Mouse (Mus musculus) embryonic facial prominence, embryonic 14.5 days (tissue): ENCODE measurements around the gene Med16. TPM values are rescaled to one million over a fixed set of nuclear protein-coding genes. Genes with fewer than 3 reads are reported as not detected.

Experiments
- ATAC-seq: fragments of 200-750 bp; cut with Nextera tagmentation; 2 replicates; pipeline ENCODE4 v1.8.0; 2017; ENCODE audit warnings: low read depth, moderate number of reproducible peaks, moderate TSS enrichment
- DNase-seq: peaks from one replicate; pipeline ENCODE4 v3.0.0-alpha.2; 2015; ENCODE audit warnings: low spot score
- H3K27ac ChIP-seq: fragments of 300-500 bp; sonication (generic); replicated peaks from 2 replicates; pipeline ENCODE4 v1.5.1; 2014; ENCODE audit warnings: low read depth, mild to moderate bottlenecking, low read length, moderate library complexity
- H3K27me3 ChIP-seq: fragments of 300-500 bp; sonication (generic); replicated peaks from 2 replicates; pipeline ENCODE4 v1.6.1; 2014; ENCODE audit warnings: low read length; ENCODE audit not compliant: control insufficient read depth, insufficient read depth
- H3K36me3 ChIP-seq: fragments of 300-500 bp; sonication (generic); 2 replicates; pipeline ENCODE4 v1.6.1; 2014; ENCODE audit warnings: low read length, mixed read lengths; ENCODE audit not compliant: control insufficient read depth, insufficient read depth
- H3K4me1 ChIP-seq: fragments of 300-500 bp; sonication (generic); 2 replicates; pipeline ENCODE4 v1.6.1; 2014; ENCODE audit warnings: antibody characterized with exemption, low read length; ENCODE audit not compliant: control insufficient read depth, insufficient read depth
- H3K4me2 ChIP-seq: fragments of 300-500 bp; sonication (generic); 2 replicates; pipeline ENCODE4 v1.6.1; 2014; ENCODE audit warnings: low read depth, mild to moderate bottlenecking, low read length, moderate library complexity, mixed read lengths
- H3K4me3 ChIP-seq: fragments of 300-500 bp; sonication (generic); 2 replicates; pipeline ENCODE4 v1.5.1; 2014; ENCODE audit warnings: low read depth, mild to moderate bottlenecking, low read length
- H3K9ac ChIP-seq: fragments of 300-500 bp; sonication (generic); 2 replicates; pipeline ENCODE4 v1.6.1; 2014; ENCODE audit warnings: low read depth, mild to moderate bottlenecking, low read length, moderate library complexity, mixed read lengths
- H3K9me3 ChIP-seq: fragments of 300-500 bp; sonication (generic); 2 replicates; pipeline ENCODE4 v1.6.1; 2016; ENCODE audit warnings: low read length; ENCODE audit not compliant: control insufficient read depth
- WGBS: fragments of 180-500 bp; shearing (Covaris S2); extraction: QIAGEN DNeasy Blood & Tissue Kit; methylation state at CpG from one replicate; pipeline ENCODE4 v1.1.7; 2014; 5-methylcytosine and 5-hydroxymethylcytosine counted together
- polyA plus RNA-seq: library from polyadenylated mRNA; unstranded; fragments of >200 nt; fragmentation: Nextera tagmentation; extraction: Ambion mirVana; gene quantifications from 2 replicates; pipeline ENCODE4 v1.2.1, GENCODE M21; 2014

The Med16 gene
- 33.7 and 40.2 TPM in 2 replicates for polyA plus RNA-seq

DNA sequence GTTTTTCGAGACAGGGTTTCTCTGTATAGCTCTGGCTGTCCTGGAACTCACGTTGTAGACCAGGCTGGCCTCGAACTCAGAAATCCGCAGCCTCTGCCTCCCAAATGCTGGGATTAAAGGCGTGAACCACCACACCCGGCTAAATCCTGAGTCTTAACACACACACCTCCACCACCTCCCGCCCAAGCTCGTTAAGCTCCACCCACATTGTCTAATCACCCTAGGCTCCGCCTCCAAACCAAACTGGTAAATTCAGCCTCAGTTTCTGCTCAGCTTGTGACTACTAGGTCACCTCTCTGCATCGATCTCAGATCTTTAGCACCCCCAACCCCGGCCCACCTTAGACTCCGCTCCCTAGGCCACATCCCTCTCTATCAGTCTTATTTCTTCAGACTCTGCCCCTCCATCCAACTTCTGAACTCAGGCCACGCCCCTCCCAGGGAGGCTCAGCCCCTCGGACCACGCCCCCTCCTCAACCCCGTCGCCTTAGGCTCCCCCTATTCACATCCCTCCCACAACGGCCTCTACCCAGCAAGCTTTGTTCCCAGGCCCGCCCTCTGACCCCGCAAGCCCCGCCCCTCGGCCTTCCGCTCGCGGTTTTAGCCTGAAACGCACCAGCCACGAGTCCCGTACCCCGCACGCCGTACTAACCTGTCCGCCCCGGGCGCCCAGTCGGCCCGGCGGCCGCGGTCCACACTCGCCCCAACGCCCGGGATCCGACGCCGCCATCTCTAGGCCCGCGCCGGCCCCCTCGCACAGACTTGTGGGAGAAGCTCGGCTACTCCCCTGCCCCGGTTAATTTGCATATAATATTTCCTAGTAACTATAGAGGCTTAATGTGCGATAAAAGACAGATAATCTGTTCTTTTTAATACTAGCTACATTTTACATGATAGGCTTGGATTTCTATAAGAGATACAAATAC, at the start of gene Med16:
Gene Med16, minus strand, starts transcription at position 757 of the 925 bp plus-strand sequence.
- DNase-seq, result peak; percentile 98
- Histone ChIP-seq H3K9me3 (no peaks in the 10 kb centered on the region), H3K27ac (peak within 1 kb of the TSS; percentile 98), H3K4me3 (peak within 1 kb of the TSS; percentile 78), H3K4me2 (peak within 1 kb of the TSS; percentile 50), H3K4me1 (no peaks in the 10 kb centered on the region), H3K9ac (peak within 1 kb of the TSS; percentile 97), H3K36me3 (peaks cover 57% of the 10 kb centered on the region), H3K27me3 (no peaks in the 10 kb centered on the region)
- WGBS, result 3% methylated on average over 52 of the region's 52 CpGs
- peak; percentile 95 for ATAC-seq

DNA sequence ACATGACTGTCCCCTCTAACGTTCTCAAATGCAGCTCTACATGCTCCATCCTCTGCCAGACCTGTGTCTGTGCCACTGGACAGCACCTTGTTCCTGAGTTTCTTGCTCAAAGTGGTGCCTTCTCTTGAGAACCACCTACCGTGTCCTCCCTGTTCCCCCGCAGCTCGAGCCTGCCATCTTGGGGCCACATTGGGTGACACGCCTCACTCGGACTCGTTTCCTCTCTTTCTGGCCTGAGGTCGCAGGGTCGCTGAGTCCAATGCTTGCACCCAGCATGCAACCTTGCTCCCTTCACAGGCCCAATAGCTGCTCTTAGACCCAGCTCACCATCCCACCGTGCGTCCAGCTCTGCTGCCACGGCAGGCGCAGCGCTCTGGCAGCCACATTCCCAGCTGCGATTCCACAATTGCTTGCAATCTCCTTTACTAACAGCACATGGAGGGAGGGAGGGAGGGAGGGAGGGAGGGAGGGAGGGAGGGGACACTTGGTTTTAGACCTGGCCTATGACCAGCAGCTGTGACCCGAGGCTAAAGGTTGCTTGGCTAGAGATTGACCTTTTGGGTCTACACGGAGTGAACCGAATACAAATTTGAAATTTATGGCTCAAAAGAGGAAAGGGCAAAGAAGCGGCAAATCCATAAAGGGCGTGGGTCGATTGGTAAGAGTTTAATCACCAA, 49.6 kb upstream of the Med16 start:
- DNase-seq, result peak; percentile 75
- no peak for ATAC-seq

DNA sequence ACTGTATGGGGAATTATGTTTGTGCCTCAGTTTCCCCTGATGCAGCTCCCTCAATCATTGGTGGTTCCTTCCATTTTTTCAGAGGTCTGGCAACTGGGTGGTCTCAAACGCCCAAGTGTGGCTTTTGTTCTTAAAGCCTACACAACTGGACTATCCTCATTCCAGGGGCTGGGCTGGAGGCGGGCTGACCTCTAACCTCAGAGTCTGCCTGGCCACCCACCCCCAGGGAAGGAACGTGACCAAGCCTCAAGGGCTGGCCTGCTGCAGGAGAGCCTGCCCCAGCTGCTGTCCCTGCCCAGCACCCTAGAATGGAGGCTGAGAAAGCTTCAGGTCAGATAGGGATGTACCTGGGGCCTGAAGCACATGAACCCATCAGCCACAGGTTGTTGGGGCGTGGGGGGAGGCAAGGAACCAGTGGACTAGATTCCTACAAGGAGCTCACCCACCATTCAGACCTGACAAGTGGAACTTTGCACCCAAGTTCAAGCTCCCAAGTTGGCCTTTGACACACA, 48.0 kb upstream of the Med16 start:
- Histone ChIP-seq H3K36me3 (peaks cover 9% of the 10 kb centered on the region), H3K27ac (no peak overlapping the region), H3K4me1 (peaks cover 6% of the 10 kb centered on the region), H3K9me3 (no peaks in the 10 kb centered on the region), H3K4me3 (no peak overlapping the region), H3K4me2 (no peak overlapping the region), H3K27me3 (no peaks in the 10 kb centered on the region), H3K9ac (no peak overlapping the region)
- 12% methylated on average over 4 of the region's 4 CpGs for WGBS
- ATAC-seq, result no peak
- no peak for DNase-seq

More for the DNA sequence above, 49.6 kb upstream of the Med16 start:
- Histone ChIP-seq H3K4me3 (no peak overlapping the region; the same call in 1 of the 2 replicates), H3K27me3 (no peaks in the 10 kb centered on the region), H3K4me2 (0 out of 2 replicates have a peak overlapping the region, but pooled peaks have one; percentile 31), H3K9me3 (no peaks in the 10 kb centered on the region), H3K4me1 (peaks cover 6% of the 10 kb centered on the region), H3K9ac (no peak overlapping the region), H3K36me3 (peaks cover 10% of the 10 kb centered on the region), H3K27ac (no peak overlapping the region)
- WGBS, result 14% methylated on average over 21 of the region's 21 CpGs

DNA sequence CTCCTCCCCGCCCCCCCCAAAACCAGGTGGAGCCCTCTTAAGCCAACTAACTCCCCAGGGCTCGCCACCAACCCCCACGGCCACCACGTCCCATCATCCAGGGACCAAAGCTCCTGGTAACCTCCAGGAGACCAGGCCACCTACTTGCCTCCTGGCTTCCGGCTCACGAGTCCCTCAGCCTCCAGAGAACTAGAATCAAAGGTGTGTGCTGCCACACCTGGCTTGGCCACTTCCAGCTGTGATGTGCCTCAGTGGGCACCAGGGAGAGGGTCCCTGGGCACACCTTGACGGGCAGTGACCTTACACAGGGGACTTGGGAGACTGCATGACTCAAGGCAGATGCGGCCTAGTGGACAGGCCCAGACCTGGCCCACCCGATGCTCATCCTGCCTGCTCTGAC, 47.0 kb upstream of the Med16 start:
- WGBS, result 77% methylated on average over 9 of the region's 9 CpGs
- H3K9ac ChIP-seq, result peak overlapping the region; percentile 30; the same call in 1 of the 2 replicates

DNA sequence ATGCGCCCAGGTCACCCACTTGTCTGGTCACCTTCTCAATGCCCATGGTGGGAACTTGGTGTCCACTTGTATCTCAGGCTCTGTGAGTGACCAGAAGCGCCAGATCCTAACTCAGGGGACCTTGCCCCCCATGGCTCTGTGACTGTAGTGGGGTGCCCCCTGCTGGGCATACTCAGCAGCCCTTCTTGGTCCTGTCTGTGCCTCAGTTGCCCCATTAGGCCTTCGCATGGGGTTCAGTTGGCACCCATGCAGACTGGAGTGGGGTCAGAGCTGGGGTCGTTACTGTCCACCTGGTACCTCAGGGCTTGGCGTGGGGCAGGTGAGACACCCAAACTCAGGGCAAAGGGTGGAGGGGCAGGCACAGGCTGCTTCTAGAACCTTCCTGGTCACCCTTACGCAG, 45.2 kb upstream of the Med16 start:
- DNase-seq, result no peak
- H3K4me2 ChIP-seq, result no peak overlapping the region
- no peak for ATAC-seq
- no peaks in the 10 kb centered on the region for H3K27me3 ChIP-seq
- H3K4me3 ChIP-seq, result no peak overlapping the region
- no peaks in the 10 kb centered on the region for H3K4me1 ChIP-seq
- no peak overlapping the region for H3K9ac ChIP-seq
- WGBS, result 91% methylated on average over 6 of the region's 6 CpGs
- peaks cover 37% of the 10 kb centered on the region for H3K36me3 ChIP-seq
- H3K9me3 ChIP-seq, result no peaks in the 10 kb centered on the region
- H3K27ac ChIP-seq, result no peak overlapping the region

More for the DNA sequence above, 47.0 kb upstream of the Med16 start:
- no peak overlapping the region for H3K27ac ChIP-seq
- H3K9me3 ChIP-seq, result no peaks in the 10 kb centered on the region
- H3K27me3 ChIP-seq, result no peaks in the 10 kb centered on the region
- H3K36me3 ChIP-seq, result peaks cover 19% of the 10 kb centered on the region
- no peak overlapping the region for H3K4me2 ChIP-seq
- H3K4me1 ChIP-seq, result peaks cover 1% of the 10 kb centered on the region; the same call in 1 of the 2 replicates
- no peak overlapping the region for H3K4me3 ChIP-seq
- DNase-seq (no peak), ATAC-seq (no peak)

DNA sequence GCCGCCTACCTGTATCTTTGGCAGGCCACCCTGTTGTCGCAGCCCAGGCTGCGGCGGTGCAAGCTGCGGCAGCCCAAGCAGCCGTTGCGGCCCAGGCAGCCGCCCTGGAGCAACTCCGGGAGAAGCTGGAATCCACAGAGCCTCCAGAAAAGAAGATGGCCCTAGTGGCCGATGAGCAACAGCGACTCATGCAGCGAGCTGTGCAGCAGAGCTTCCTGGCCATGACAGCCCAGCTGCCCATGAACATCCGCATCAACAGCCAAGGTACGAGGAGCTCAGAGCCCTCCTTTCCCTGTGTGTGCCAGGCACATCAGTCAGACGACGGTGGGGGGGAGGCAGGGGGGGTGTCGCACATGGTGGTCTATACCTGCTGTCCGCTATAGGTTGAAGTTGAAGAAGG, 41.9 kb upstream of the Med16 start:
- DNase-seq (no peak), ATAC-seq (no peak)
- H3K27ac ChIP-seq, result no peak overlapping the region
- no peak overlapping the region for H3K4me3 ChIP-seq
- peaks cover 5% of the 10 kb centered on the region; the same call in 1 of the 2 replicates for H3K4me1 ChIP-seq
- no peaks in the 10 kb centered on the region for H3K27me3 ChIP-seq
- no peak overlapping the region for H3K4me2 ChIP-seq
- H3K9ac ChIP-seq, result no peak overlapping the region
- no peaks in the 10 kb centered on the region for H3K9me3 ChIP-seq
- peaks cover 49% of the 10 kb centered on the region for H3K36me3 ChIP-seq
- 84% methylated on average over 18 of the region's 18 CpGs for WGBS

DNA sequence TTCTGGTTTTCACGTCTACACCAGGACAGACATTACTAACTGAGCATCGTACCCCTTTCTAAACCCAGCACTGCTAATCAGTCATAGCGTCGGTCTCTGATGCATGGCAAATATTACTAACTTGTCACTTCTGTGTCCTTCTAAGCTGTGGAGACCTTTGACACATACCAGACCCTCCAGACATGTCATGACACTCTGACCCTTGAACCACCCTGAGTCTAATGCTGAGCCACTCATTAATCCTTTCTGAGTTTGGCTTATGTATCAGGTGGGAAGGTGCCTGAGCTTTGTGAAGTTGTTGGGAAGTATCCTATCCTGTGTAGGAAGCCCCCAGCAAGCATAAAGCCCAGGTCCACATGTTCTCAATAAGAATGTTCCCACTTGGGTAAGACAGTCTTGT, 41.1 kb upstream of the Med16 start:
- H3K4me3 ChIP-seq, result no peak overlapping the region
- no peak overlapping the region for H3K27ac ChIP-seq
- H3K4me2 ChIP-seq, result no peak overlapping the region
- H3K9me3 ChIP-seq, result no peaks in the 10 kb centered on the region
- peaks cover 49% of the 10 kb centered on the region for H3K36me3 ChIP-seq
- H3K9ac ChIP-seq, result no peak overlapping the region
- H3K4me1 ChIP-seq, result peaks cover 12% of the 10 kb centered on the region
- DNase-seq (no peak), ATAC-seq (no peak)
- no peaks in the 10 kb centered on the region for H3K27me3 ChIP-seq
- 86% methylated on average over 4 of the region's 4 CpGs for WGBS

DNA sequence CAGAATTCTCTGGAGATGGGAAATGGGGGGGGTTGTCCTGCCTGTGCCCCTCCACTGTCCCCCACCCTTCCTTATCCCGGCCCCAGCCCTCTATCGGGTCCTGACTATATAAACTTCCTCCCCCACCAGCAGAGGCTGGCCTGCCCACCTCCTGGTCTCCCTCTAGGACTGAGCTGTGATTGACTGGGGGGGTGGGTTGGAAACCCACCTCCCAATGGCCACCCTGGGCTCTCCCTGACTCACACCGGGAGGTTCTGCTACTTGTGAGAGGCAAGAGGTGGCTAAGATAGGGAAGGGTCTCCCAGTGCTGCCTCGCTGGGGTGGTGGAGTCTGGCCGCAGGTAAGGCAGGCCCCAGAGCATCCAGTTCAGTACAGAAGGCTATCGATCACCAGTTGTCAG, 38.8 kb upstream of the Med16 start:
- WGBS, result 76% methylated on average over 6 of the region's 6 CpGs
- DNase-seq (no peak), ATAC-seq (no peak)
- Histone ChIP-seq H3K9me3 (no peaks in the 10 kb centered on the region), H3K27ac (no peak overlapping the region), H3K27me3 (no peaks in the 10 kb centered on the region), H3K4me3 (no peak overlapping the region), H3K9ac (no peak overlapping the region), H3K4me2 (no peak overlapping the region), H3K36me3 (peaks cover 43% of the 10 kb centered on the region), H3K4me1 (peaks cover 14% of the 10 kb centered on the region)
